Mouse (Mus musculus) MEL (cell line): ENCODE data around the gene Fbxw8.

Experiments used
- CHD2 ChIP-seq: IDR thresholded peaks from 2 replicates; pipeline ENCODE4 v1.6.1; 2011; ENCODE audit warnings: low read length, improper control_type of control experiment
- CTCF ChIP-seq, 3 experiments: IDR thresholded peaks in 2 of 3; conservative IDR thresholded peaks in 1 of 3; 2 replicates each; pipeline ENCODE4 v1.5.1; 2011 to 2012; ENCODE audit warnings: low read length in 3 of 3, low read depth in 2 of 3, mild to moderate bottlenecking in 2 of 3, improper control_type of control experiment in 1 of 3, inconsistent platforms in 1 of 3, mixed read lengths in 1 of 3, moderate library complexity in 1 of 3; ENCODE audit not compliant: control insufficient read depth in 1 of 3, insufficient read depth in 1 of 3, poor library complexity in 1 of 3, severe bottlenecking in 1 of 3
- EP300 ChIP-seq, 2 experiments: IDR thresholded peaks; 2 replicates each; pipeline ENCODE4 v1.6.1; 2011; ENCODE audit warnings: improper control_type of control experiment in 2 of 2, low read length in 2 of 2, low read depth in 1 of 2, mild to moderate bottlenecking in 1 of 2
- MAX ChIP-seq: IDR thresholded peaks from 2 replicates; pipeline ENCODE4 v1.6.1; 2011; ENCODE audit warnings: low read length, improper control_type of control experiment
- ZMIZ1 ChIP-seq: IDR thresholded peaks from 2 replicates; pipeline ENCODE4 v1.6.1; 2012; ENCODE audit warnings: low read depth, mild to moderate bottlenecking, inconsistent platforms, low read length, improper control_type of control experiment, moderate library complexity

DNA sequence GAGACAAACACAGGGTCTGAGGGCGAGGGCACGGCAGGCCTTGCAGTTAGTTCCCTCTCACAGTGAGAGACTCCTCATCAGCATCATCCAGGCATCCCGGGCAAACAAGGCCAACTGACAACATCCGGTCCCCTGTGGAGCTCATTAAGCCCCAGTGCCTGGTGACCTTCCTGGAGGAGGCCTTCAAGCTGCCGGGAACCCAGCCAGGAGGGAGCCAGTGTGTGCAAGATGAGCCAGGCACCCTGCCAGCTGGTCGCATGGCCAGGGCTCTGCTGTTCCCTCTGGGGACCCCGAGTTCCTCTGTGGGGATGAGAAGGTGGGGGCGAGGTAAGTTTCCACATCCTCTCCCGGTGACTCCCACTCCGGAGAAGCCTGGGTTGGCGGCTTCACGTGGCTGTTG is 140.2 kb downstream of the Fbxw8 start:
- TF ChIP-seq CTCF (IDR thresholded peaks at IDR 0.05 in 2 of 3, conservative IDR thresholded peaks at IDR 0.05 in 1 of 3; ENCODE audit: control insufficient read depth in 1 of 3, insufficient read depth in 1 of 3, low read depth in 2 of 3, low read length in 3 of 3, poor library complexity in 1 of 3, severe bottlenecking in 1 of 3) (no peak), MAX (no peak), CHD2 (no peak), ZMIZ1 (no peak), EP300 (IDR thresholded peaks at IDR 0.05; ENCODE audit: low read depth in 1 of 2, low read length in 2 of 2) (no peak)
